In the genomic region with DNA sequence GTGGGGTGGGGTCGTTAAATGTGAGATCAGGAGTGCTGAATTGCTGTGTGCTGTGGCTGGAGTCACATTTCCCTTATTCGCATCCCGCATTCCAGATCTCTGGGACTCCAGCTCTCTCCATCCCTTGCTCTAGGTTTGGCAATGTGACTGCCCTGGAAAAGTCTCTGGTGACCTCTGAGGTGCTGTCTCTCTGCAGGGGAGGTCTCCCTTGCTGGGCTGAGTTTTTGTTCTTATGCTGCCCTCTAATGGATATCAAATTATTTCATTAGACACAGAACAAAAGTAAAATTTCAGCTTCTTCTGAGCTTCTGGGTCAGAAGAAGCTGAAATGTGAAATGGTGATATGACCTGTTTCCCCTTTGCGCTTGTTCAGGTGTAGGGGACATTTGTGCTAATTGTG, we compare ENCODE assay signal across 8 mouse cellular contexts.
DNase-seq lines count a peak whose midpoint lies in the region; ATAC-seq lines count a peak whose summit lies in the region.

No protein-coding gene starts in this region.

- DNase-seq in layer of hippocampus, postnatal 10 days (ENCODE audit: low spot score in 2 of 2) = peak; percentile 37 to 42
- DNase-seq in layer of hippocampus, adult 18-20 months (ENCODE audit: low spot score in 2 of 2) = no peak
- peak; percentile 31 to 39 for DNase-seq in cerebellum, adult 18-20 months
- DNase-seq in right cerebral cortex, postnatal 14 days = no peak
- no peak for DNase-seq in ovary, postnatal 36 days (ENCODE audit: low spot score)
- DNase-seq in gastrocnemius, adult 18-20 months (ENCODE audit: low spot score) = no peak

- H3K4me1 ChIP-seq in neural tube, embryonic 13.5 days (replicated peaks) = peaks cover 32% of the 10 kb centered on the region

- H3K27ac ChIP-seq in neural tube, embryonic 13.5 days (replicated peaks) = no peak overlapping the region

- H3K4me2 ChIP-seq in neural tube, embryonic 13.5 days = no peak overlapping the region

- H3K27me3 ChIP-seq in neural tube, embryonic 13.5 days = peaks cover 8% of the 10 kb centered on the region; the same call in 1 of the 2 replicates

- 36% methylated on average over 4 of the region's 4 CpGs for WGBS in neural tube, embryonic 13.5 days

- H3K36me3 ChIP-seq in neural tube, embryonic 13.5 days = no peaks in the 10 kb centered on the region

- H3K4me3 ChIP-seq in neural tube, embryonic 13.5 days = no peak overlapping the region

- ATAC-seq in hematopoietic stem cell, adult 5-6 weeks (replicated peaks in 1 of 2; ENCODE audit: insufficient read depth in 1 of 2, low FRiP score in 2 of 2, low TSS enrichment in 1 of 2, low read depth in 1 of 2, poor library complexity in 2 of 2, severe bottlenecking in 2 of 2) = peak; percentile 21 to 46; a peak in 2 of 4 replicates
- 0 out of 2 replicates have a peak, but pooled peaks have one; percentile 4 for ATAC-seq in neural tube, embryonic 13.5 days (ENCODE audit: low read depth)

- H3K9me3 ChIP-seq in neural tube, embryonic 13.5 days = no peaks in the 10 kb centered on the region

- no peak overlapping the region for H3K9ac ChIP-seq in neural tube, embryonic 13.5 days

Comparison
In these comparisons a context has a peak if more than half of its experiments do, and no peak if none do; other contexts are left out.
1. DNase-seq: peak in layer of hippocampus, postnatal 10 days (2 of 2) and cerebellum, adult 18-20 months (2 of 2); none in layer of hippocampus, adult 18-20 months (0 of 2), right cerebral cortex, postnatal 14 days (single experiment), ovary, postnatal 36 days (single experiment) and gastrocnemius, adult 18-20 months (single experiment).